Mouse (Mus musculus) cerebellum, adult 11 months (tissue): ENCODE measurements around the gene Cdh13.

Experiments
- DNase-seq: peaks from one replicate; pipeline ENCODE4 v3.0.0; 2022

Gene Cdh13

GRCm38 (mm10) chr8:118283600-118284111 is at the start of gene Cdh13:
Gene Cdh13, plus strand, starts transcription at chr8:118283733.
- peak; percentile 26 for DNase-seq

GRCm38 (mm10) chr8:118235626-118236025 is 47.9 kb upstream of the Cdh13 start:
- no peak for DNase-seq

GRCm38 (mm10) chr8:118237150-118237620 is 46.3 kb upstream of the Cdh13 start:
- DNase-seq, result no peak

DNA sequence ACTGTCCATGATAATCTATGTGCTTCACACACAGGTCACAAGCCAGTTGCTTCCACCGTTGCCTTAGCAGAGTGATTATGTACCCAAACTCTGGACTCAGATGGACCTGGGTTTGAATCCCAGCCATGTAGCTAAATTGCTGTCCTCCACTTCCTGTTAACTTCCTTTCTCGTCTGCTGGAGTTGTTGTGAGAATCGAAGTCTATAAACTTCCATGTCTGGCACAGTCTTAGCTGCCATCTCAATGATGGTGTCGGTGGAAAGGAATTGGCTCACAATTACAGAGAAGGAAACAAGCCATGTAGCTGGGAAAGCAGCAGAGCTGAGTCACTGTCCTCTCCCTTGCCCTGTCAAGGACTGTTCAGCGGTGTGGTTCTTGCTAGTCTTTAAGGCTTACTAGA is 45.4 kb upstream of the Cdh13 start:
- no peak for DNase-seq

- DNase-seq, result no peak
Measured at GRCm38 (mm10) chr8:118239186-118239585, 44.3 kb upstream of the Cdh13 start.

- DNase-seq, result no peak
Measured at GRCm38 (mm10) chr8:118249319-118249718, 34.2 kb upstream of the Cdh13 start.

- DNase-seq, result no peak
Measured at GRCm38 (mm10) chr8:118249923-118250322, 33.6 kb upstream of the Cdh13 start.

DNA sequence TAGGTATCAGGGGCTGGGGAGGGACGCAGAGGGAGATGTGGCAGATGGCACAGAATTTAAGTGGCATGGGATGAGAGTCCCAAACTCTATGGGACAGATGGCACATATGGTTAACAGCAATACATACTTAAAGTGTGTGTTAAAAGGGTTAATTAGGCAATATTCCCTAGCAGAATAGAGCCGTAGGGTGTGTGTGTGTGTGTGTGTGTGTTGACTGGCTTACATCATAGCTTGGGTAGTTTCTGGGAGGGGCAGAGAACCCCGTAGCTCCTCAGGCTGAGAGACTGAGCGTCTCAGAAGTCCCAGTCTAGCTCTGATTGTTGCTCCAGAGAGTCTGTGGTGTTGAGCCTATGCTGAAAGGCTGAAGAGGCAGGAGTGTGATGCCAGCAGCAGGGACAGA is 20.4 kb upstream of the Cdh13 start:
- no peak for DNase-seq

DNA sequence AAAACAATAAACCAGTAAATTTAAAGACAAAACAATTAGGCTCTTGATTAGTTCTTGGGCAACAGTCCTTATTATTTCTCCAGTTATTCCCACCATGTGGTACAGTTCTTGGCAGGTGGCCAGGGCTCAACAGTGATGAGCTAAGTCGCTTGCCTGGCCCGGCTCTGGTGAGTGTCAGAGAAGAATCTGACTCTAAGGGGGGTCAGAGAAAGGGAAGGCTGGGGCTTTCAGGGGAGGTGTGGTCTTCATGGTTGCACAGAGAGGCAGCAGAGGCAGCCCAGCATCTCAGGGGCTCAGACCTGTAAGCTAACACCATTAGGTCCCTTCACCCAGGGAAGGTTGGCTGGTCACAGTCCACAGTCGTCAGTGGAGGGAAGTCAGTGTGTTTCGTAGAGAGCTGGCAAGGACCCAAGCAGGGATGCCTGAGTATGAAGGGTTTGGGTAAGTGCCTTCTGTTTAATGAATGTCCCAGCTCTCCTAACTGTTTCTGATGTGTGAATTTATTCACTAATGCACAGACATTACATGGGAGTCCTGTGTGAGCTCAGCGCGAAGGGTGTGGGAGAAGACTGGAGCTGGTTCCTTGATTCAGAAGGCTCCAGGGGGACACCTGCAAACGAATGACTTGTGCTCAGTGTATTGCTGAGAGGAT is 12.7 kb upstream of the Cdh13 start:
- DNase-seq, result no peak

DNA sequence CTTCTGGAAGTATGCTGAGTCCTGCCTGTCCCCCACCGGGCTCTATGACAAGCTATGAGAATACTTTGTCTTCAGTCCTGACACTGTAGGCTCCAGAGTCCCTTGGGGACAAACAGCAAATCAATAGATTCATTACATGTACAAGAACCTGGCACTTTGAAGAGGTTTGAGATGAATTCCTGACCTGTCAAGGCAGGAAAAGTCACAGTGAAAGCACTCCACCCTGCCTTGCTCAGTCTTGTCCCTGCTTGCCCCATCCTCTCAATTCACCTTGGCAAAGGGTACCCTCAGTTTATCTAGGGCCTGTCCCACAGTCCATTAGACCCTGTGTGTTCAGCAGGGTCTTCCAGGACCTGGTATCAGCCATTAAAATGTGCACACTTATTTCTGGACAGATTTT is 11.0 kb upstream of the Cdh13 start:
- DNase-seq, result no peak

- DNase-seq, result no peak
Measured at GRCm38 (mm10) chr8:118274243-118274642, 9.3 kb upstream of the Cdh13 start.

DNA sequence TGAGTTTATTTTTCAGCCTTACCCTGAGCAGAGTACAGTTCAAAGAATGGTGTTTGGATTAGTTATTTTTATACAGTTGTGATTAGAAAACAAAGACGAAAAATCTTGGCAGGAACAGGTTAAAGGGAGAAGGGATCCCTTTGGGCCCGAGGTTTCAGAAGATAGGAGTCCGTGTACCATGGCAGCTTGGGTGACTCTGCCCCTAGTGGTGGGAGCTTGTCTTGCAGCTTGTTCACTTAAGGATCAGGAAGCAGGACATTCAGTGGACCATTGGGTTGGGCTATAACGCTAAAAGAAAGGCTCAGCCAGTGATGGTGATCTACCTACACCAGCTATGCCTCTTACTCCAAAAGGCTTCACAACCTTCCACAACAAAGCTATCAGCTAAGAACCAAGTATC is 8.8 kb upstream of the Cdh13 start:
- DNase-seq, result peak; percentile 61

DNA sequence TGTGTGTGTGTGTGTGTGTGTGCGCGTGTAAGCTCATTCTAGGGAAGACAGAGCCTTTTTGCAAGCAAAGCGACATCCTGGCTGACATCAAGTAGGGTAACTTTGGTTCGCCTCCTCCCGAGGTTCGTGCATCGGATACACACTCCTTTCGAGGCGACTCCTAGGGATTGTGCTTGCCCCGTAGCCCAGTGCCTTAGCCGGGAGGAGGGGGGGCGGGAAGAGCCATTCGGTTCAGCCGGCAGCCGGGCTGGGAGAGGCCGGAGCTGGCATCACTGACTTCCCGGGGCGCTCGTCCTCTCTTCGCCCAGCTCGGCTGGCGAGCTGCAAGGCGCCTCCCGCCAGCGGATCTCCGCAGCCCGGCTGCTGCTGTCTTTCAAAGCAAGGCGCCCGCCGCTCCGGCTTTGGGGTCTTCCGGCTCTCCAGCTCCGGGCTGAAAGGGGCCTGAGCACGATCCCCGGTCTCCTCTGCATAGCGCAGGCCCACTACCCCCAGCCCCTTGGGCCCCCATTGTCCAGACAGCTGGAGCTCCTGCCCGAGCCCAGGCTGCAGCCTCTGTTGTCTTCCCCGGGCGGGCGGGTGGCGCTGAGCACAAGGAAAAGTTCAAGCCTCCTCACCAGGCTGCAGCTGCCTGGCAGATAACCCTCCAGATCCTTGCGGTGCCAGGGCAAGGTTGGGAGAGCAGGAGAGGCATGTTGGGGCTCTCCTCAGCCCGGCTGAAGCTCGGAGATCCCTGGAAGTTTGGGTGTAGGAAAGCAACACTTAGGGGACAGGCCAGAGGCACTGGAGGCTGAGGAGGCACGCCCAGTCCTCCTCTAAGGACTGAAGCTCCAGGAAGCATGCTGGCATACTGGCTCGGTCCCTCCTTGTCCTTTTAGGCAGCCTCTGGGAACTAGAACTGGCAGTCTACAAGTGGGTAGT is 838 bp downstream of the Cdh13 start:
- DNase-seq, result peak; percentile 12

DNA sequence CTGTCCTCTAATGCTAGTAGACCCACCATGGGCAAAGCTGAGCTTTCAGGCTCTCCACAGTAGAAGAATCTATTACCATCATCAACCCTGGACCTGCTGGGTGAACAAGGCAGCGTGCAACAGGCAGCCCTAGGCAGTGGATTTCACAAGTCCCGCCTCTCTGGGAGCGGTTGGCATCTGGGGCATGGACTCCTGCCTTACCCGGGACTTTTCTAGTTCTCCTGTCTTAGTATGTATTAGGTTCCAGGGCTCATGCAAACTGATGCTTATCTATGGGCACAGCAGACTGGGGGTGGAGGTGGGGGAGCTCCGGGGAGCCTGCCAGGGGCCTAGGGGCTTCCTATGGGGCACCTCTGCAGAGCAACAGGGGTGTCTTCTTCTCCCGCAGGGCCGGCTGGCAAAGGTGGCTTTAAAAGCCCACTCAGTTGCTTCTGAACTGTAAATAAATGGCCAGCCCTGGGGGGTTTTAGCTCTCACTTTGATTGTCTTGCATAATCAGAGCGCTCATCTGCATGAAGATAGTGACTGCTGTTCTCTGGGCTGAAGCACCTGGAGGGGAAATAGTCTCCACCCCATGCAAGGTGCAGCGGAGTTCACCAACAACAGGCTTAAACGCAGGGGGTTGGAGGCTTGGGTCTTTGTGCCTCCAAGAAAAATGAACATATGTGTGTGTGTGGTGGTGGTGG is 2.2 kb downstream of the Cdh13 start:
- DNase-seq, result no peak

DNA sequence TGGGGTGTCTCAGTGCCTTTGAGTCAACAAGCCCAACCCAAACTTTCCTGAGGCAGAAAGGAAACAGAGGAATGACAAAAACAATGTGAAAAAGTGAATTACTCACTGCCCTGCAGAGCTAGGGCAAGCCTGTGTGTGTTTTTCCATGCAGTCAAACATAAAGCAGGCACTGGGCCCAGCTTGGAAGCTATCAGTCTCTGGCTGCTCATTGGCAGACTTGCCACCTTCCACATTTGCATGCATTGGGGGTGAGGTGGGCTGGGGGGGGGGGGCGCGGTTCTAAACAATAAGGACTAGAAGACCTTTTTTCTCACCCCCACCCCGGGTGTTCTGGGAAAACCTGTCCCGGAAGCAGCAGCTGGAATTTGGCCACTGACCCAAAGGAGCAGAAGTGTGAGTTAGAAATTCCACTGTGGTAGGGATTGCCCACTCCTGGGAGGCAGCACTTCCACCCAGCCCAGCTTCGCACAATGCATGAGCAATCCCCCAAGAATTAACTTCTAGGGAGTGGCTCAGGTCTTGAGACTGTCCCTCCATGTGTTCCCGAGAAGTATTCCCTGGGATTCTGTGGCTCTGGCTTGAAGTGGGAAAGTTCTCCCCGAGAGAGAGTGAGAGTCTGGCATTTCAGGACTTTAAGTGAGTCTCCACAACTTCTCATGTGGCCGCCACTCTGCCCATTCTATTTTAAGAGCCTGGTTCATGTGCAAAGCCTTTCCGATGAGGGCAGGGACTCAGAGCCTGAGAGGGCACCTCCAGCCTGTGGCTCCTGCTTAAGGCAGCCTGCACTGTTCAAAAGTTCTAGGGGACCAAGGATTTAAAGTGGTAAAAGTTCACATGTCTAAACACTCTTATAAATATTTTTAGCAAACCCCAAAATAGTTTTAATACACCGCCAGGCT is 3.0 kb downstream of the Cdh13 start:
- no peak for DNase-seq

DNA sequence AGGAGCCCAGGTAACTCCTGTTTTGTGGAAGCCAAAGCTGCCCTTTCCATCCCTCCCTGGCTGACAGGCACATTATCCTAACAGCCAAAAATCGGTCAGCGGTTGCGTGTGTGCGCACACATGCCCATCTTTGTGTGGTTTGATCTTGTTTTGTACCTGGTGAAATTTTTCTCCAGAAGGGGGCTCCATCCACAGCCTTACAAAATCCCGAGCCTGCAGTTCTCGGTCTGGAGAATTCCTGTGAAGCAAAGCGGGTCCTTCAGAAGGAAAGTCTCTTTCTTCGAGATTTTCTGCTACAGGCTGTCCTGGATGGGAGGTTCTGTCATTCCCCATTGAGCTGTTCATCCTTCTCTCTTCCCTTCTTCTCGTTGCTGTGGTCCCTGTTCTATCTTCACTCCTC is 4.0 kb downstream of the Cdh13 start:
- DNase-seq, result peak; percentile 12

DNA sequence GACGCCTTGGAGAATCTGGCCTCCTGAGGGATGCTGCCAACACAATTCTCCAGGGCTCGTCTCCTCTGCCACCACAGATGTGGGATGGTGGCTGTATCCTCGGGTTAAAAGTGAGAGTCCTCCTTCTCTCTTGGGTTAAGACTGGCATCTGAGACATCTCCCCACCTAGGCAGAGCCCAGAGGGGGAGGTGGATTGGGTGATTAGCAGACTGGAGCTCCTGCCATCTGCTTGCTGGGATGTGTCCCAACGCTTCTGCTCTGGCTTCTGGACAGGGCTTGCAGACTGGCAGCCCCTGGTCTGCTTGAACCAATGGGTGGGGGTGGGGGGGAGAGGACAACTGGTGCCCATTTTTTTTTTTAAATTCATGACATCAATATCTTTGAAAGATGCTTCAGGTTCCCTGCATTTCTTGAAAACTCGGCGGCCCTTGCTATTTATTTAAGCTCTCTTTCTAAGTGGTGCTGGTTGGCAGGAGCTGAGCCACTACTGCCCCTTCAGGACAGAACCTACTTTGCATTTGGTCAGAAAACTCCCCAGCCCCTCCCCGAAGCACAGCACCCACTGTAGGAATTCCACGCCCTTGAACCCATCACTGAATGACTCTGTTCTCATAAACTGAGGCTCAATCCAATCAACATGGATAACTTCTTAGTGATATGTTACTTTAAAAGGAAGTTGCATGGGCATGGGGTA is 4.9 kb downstream of the Cdh13 start:
- peak; percentile 4 for DNase-seq

DNA sequence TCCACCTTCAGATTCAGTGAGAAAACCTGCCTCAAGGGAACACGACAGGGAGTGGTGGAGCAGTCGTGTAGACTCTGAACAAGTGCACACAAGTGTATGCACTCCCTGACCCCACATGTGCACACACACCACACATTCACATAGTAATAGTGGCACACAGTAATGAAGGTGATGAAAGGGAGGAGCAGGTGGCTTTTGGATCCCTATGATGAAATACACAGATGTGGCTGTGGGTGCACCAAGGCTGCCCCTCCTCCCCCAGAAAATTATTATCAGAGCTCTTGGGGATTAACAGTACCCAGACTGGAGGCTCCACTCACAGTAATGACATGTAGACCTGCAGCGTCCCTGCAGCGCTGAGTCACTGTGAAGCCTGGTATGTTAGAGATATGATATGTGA is 5.6 kb downstream of the Cdh13 start:
- DNase-seq, result no peak

GRCm38 (mm10) chr8:118289525-118289924 is 6.0 kb downstream of the Cdh13 start:
- no peak for DNase-seq

DNA sequence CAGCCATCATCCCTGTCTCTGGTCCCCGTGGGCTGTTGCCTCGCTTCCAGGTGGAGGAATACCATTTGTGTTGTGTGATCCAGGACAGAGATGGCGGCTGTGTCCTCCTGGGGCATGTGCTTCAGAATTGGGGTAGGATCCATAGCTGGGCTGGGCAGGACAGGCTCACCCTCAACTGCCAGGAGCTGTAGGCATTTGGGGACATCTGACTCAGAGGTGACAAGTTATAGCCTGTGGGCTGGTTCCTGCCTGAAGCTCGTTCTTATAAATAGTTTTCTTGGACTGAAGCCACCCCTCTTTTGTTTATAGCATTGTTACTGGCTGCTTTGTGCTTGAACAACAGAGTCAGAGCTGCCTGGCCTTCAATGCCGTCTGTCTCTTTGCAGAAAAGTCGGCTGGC is 6.7 kb downstream of the Cdh13 start:
- DNase-seq, result no peak

DNA sequence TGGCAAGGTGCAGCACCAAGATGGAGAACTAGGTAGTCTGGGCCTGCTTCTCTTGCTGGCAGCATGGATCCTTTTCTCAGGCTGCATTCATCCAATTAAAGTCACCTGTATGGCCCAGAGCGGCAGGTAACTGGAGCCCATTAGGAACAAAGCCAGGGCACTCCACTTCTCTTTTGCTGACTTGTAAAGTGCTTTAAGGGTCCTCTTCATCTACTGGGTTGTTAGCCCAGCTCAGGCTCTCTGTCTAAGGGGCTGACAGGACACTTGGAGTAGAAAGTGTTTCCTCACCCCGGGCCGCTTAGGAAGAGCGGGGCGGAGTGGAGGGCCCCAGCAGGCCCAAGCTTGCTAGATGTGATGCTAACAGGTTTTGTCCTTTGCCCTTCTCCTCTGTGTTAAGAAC is 12.9 kb downstream of the Cdh13 start:
- DNase-seq, result no peak

GRCm38 (mm10) chr8:118306957-118307356 is 23.4 kb downstream of the Cdh13 start:
- no peak for DNase-seq
